Mouse (Mus musculus) bone marrow, adult 2 months (tissue): ENCODE measurements at regions not wholly inside any gene's neighbourhood (a gene's known extent, or its start where the extent isn't known, plus 50 kb on each side); places are given as distances from the start of the nearest gene placed in this dataset.

Source experiments
- H3K27ac ChIP-seq: fragments of 200-500 bp; 2 replicates; pipeline ENCODE4 v1.5.1; 2012; ENCODE audit warnings: low read depth, mild to moderate bottlenecking, control low read depth, inconsistent platforms, low read length; ENCODE audit not compliant: control insufficient read depth, poor library complexity, insufficient read depth
- H3K4me1 ChIP-seq: fragments of 200-500 bp; 2 replicates; pipeline ENCODE4 v1.6.1; 2011; ENCODE audit warnings: low read length; ENCODE audit not compliant: control insufficient read depth, insufficient read depth
- H3K4me3 ChIP-seq: fragments of 200-500 bp; replicated peaks from 2 replicates; pipeline ENCODE3; 2011; ENCODE audit warnings: mild to moderate bottlenecking, low read depth, low read length, control low read depth; ENCODE audit not compliant: control insufficient read depth
- CTCF ChIP-seq: fragments of 200-500 bp; IDR thresholded peaks from 2 replicates; pipeline ENCODE4 v1.5.1; 2011; ENCODE audit warnings: low read length, control low read depth; ENCODE audit not compliant: control insufficient read depth, insufficient read depth
- POLR2A ChIP-seq: fragments of 200-500 bp; IDR thresholded peaks from 2 replicates; pipeline ENCODE4 v1.6.1; 2011; ENCODE audit warnings: low read depth, mild to moderate bottlenecking, control low read depth, low read length, borderline replicate concordance; ENCODE audit not compliant: control insufficient read depth
- WGBS: fragments of 180-500 bp; shearing (Covaris S2); methylation state at CpG from one replicate; pipeline ENCODE4 v1.1.7; 2018; 5-methylcytosine and 5-hydroxymethylcytosine counted together

DNA sequence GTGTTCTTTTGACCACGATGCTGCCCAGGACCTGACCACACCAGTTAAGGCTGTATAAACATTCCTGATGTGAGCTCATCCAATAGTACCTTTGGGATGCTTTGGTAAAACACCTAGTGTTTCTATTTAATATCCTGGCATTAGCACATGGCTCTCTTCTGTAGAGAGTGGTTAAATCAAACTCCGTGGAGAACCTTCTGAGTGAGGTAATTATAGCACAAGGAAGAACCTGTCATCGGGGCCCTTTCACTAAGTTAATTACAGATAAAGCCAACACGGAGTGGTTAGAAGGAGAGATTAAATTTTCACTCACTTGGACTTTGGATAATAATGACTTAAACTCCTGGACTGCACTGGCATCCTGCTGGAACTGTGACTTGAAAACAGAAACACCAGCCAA is 133.8 kb upstream of the N6amt1 start:
- 60% methylated on average over 4 of the region's 4 CpGs for WGBS
- TF ChIP-seq POLR2A = no peak
- TF ChIP-seq CTCF = no peak
- Histone ChIP-seq H3K27ac (no peak overlapping the region), H3K4me3 (no peak overlapping the region), H3K4me1 (no peaks in the 10 kb centered on the region)

DNA sequence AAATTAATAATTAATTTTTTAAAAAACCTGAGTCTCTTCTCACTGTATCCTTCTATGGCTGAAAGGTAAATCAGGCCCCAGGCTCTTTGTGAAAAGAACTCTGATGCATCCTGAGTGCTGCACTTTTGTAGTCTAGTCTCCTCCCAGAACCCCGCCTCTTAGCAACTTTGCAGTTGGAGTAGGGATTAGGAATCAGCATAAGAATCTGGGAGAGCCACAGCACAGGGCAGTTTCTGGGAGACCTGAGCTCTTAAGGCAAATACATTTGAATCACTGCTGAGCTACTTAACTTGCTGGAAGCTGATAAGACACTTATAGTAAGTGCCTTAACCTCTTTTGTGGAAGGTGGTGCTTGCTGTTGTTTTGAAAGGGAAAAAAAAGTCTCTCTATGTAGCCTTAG is 146.1 kb upstream of the N6amt1 start:
- Histone ChIP-seq H3K27ac (no peak overlapping the region), H3K4me1 (no peaks in the 10 kb centered on the region), H3K4me3 (no peak overlapping the region)
- 82% methylated on average over 1 of the region's 1 CpGs for WGBS
- TF ChIP-seq CTCF = no peak
- TF ChIP-seq POLR2A = no peak

DNA sequence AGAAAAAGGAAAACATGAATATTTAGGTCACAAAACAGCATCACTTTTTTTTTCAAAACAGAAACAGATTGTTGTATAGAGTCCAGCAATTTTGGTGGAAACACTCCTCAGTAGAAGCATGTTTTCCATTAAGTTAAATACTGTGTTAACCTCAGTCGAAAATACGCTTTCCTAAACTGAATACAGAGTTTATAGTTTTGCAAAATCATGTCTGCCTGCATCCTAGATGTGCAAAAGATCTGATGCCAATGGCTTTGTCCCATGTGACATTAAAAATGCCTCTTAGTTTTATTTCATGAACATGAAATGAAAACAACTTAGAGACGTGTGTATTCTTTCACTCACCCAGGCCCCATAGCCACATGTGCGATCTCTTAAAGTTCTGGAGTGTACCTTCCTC is 163.5 kb upstream of the N6amt1 start:
- Histone ChIP-seq H3K4me3 (no peak overlapping the region), H3K27ac (no peak overlapping the region), H3K4me1 (no peaks in the 10 kb centered on the region)
- TF ChIP-seq POLR2A = no peak
- no peak for TF ChIP-seq CTCF
- 83% methylated on average over 4 of the region's 4 CpGs for WGBS

DNA sequence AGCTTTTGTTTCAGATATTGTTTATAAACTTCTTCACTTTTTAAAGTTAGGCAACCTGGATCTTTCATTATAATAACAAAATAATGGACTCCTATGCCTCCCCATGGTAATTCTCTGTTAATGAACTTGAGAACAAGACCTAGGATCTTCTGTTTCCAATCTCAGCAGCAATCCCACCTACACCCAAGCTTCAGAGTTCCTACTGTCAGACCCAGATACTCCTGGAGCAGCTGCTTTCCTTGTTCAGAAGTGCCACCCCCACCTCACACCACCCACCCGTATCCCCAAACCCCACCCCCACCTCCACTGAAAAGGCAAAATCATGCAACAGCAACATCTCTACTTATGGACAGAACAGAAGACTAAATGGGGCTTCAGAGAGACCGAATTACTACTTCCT is 165.2 kb upstream of the N6amt1 start:
- WGBS = 66% methylated on average over 2 of the region's 2 CpGs
- Histone ChIP-seq H3K4me3 (no peak overlapping the region), H3K4me1 (no peaks in the 10 kb centered on the region), H3K27ac (no peak overlapping the region)
- TF ChIP-seq CTCF = no peak
- TF ChIP-seq POLR2A = no peak

DNA sequence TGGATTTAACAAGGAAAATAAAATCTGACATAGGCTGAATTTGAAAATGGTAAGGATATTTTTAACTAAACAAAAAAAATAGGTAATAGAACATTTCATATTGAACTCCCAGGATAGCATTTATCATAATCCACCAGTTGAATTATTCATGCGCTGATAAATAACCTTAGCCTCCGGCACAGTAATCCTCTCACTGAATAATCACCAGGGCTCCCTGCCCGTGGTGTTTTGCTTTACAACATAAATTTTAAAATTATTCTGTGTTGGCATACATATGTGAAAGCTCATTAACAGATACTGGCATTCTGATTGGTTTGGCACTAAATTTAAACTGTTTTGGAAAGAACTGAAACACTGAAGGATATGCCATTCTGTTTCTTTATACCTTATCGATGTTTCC is 181.6 kb upstream of the N6amt1 start:
- no peak for TF ChIP-seq CTCF
- no peak for TF ChIP-seq POLR2A
- H3K4me1 ChIP-seq = no peaks in the 10 kb centered on the region
- no peak overlapping the region for H3K4me3 ChIP-seq
- H3K27ac ChIP-seq = no peak overlapping the region
- 80% methylated on average over 4 of the region's 4 CpGs for WGBS

DNA sequence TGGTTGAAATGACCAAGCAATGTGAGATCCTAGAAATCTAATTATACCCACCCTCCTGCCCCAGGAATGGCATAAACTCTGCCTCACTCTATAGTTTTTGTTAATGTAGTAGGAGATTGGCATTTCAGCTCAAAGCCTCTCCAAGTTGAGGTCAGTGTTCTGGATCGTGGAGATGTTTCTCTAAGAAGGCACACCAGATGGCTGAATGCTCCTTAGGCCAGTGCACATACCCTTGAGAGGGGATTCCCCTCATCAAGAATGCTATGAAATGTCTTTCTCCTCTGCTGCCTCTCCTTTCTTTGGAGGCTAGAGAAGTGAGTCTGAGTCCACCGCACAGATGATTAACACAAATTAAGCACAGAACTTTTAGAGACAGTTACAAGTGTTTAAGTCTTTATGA is 214.7 kb upstream of the N6amt1 start:
- no peak for TF ChIP-seq CTCF
- no peak for TF ChIP-seq POLR2A
- Histone ChIP-seq H3K27ac (no peak overlapping the region), H3K4me1 (no peaks in the 10 kb centered on the region), H3K4me3 (no peak overlapping the region)
- WGBS = 84% methylated on average over 2 of the region's 2 CpGs

DNA sequence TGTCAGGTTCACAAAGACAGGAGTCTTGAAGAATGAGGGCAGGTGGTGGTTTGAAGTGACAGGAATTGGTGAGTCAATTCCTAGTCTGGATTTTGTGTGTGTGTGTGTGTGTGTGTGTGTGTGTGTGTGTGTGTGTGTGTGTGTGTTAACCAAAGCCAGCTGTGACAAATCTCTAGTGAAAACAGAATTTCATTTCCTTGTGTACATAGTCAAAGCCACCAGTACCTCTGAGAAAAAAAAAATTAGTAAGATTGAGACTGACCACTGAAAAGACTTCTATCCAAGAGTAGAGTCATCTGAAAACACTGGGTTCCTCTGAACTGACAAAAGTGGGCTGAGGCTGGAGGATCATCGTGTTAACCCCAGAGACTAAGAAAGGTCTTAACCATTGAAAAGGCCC is 217.5 kb upstream of the N6amt1 start:
- no peak for TF ChIP-seq POLR2A
- no peak for TF ChIP-seq CTCF
- H3K4me3 ChIP-seq = no peak overlapping the region
- H3K4me1 ChIP-seq = no peaks in the 10 kb centered on the region
- 76% methylated on average over 1 of the region's 1 CpGs for WGBS
- no peak overlapping the region for H3K27ac ChIP-seq

DNA sequence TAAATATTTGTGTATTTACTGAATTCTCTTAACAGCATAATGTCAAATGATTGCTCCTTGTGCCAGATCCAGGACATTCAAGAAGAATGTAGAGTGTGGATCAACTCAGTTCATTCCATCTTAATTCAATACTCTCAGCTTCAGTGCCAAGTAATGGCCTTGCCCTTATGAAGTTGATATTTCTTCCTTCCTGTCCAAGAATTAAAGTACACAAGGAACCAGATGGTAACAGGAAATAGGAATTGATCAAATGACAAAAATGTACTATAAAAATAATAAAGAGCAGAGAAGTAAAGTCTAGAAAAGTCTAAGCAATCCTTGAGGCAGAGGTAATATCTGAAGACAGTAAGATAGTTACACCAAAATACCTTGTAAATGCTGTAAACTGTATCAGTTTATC is 219.5 kb upstream of the N6amt1 start:
- Histone ChIP-seq H3K27ac (no peak overlapping the region), H3K4me3 (no peak overlapping the region), H3K4me1 (no peaks in the 10 kb centered on the region)
- TF ChIP-seq POLR2A (no peak), CTCF (no peak)

DNA sequence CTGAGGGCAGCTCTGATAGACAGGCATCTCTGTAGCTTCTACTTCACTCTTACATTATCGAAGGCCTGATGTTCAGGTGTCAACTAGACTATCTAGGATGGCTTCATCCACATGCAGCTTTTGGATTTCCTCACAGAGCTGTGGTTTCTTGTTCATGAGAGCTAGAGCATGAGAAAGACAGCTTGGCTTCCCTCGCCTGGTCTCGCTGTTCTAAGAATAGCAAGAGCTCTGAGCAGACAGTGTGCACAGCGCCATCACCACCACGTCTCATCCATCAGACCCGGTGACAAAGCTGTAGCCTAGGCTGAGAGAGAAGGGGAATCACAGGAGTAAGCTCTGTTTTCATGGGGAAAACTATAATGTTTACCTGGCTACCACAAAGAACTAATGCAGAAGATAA is 220.1 kb upstream of the N6amt1 start:
- Histone ChIP-seq H3K27ac (no peak overlapping the region), H3K4me3 (no peak overlapping the region), H3K4me1 (no peaks in the 10 kb centered on the region)
- 73% methylated on average over 6 of the region's 6 CpGs for WGBS
- no peak for TF ChIP-seq POLR2A
- no peak for TF ChIP-seq CTCF
